Mouse (Mus musculus) heart, postnatal 0 days (tissue): ENCODE measurements at regions not wholly inside any gene's neighbourhood (a gene's known extent, or its start where the extent isn't known, plus 50 kb on each side); places are given as distances from the start of the nearest gene placed in this dataset.

Experiments used
- ATAC-seq: fragments of 200-750 bp; cut with Nextera tagmentation; 2 replicates; pipeline ENCODE4 v1.8.0; 2017; ENCODE audit warnings: low read depth, moderate number of reproducible peaks, moderate library complexity; ENCODE audit not compliant: insufficient read depth
- DNase-seq: peaks from one replicate; pipeline ENCODE4 v3.0.0-alpha.2; 2016; ENCODE audit warnings: low spot score
- H3K27ac ChIP-seq: fragments of 300-500 bp; sonication (generic); 2 replicates; pipeline ENCODE4 v1.5.1; 2014; ENCODE audit warnings: low read depth, mild to moderate bottlenecking
- H3K27me3 ChIP-seq: fragments of 300-500 bp; sonication (generic); 2 replicates; pipeline ENCODE4 v1.6.1; 2014; ENCODE audit warnings: low read length, mixed read lengths; ENCODE audit not compliant: control insufficient read depth, insufficient read depth
- H3K36me3 ChIP-seq: fragments of 300-500 bp; sonication (generic); replicated peaks from 2 replicates; pipeline ENCODE4 v1.6.1; 2014; ENCODE audit warnings: low read length, mixed read lengths; ENCODE audit not compliant: control insufficient read depth, insufficient read depth
- H3K4me1 ChIP-seq: fragments of 300-500 bp; sonication (generic); 2 replicates; pipeline ENCODE4 v1.6.1; 2014; ENCODE audit warnings: antibody characterized with exemption; ENCODE audit not compliant: control insufficient read depth, insufficient read depth
- H3K4me2 ChIP-seq: fragments of 300-500 bp; sonication (generic); 2 replicates; pipeline ENCODE4 v1.6.1; 2014; ENCODE audit warnings: low read depth, mild to moderate bottlenecking, low read length, moderate library complexity
- H3K4me3 ChIP-seq: fragments of 300-500 bp; sonication (generic); 2 replicates; pipeline ENCODE4 v1.5.1; 2014; ENCODE audit warnings: low read depth, low read length
- H3K9ac ChIP-seq: fragments of 300-500 bp; sonication (generic); replicated peaks from 2 replicates; pipeline ENCODE4 v1.6.1; 2014; ENCODE audit warnings: low read depth, low read length, mixed read lengths
- H3K9me3 ChIP-seq: fragments of 300-500 bp; sonication (generic); replicated peaks from 2 replicates; pipeline ENCODE4 v1.6.1; 2016; ENCODE audit warnings: low read length; ENCODE audit not compliant: control insufficient read depth
- CTCF ChIP-seq: IDR thresholded peaks from 2 replicates; pipeline ENCODE4 v1.5.1; 2016; ENCODE audit warnings: antibody characterized with exemption, control low read depth, low read depth
- EP300 ChIP-seq: IDR thresholded peaks from 2 replicates; pipeline ENCODE4 v1.6.1; 2016; ENCODE audit warnings: antibody characterized with exemption, low read depth
- WGBS: fragments of 180-500 bp; shearing (Covaris S2); extraction: QIAGEN DNeasy Blood & Tissue Kit; methylation state at CpG from one replicate; pipeline ENCODE4 v1.1.7; 2014; 5-methylcytosine and 5-hydroxymethylcytosine counted together

DNA sequence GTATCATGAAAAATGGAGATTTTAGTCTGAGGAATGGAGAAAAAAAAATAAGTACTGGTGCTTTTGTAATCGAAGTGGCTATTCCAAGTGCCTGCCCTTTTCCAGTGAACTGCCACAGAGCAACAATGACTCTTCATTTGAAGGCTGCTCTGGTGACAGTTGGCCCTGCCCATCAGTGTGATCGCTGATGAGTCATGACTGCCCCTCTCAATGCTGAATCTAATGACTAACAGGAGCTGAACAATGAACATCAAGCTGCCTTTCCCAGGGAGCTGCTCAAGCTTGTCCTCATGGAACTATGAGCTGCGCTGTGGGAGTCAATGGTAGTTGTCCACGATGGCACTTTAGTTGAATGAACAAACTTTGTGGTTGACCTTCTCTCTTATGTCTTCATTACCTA, 456.4 kb downstream of the Serpinb8 start:
- Histone ChIP-seq H3K4me1 (no peaks in the 10 kb centered on the region), H3K4me2 (no peak overlapping the region), H3K9ac (no peak overlapping the region), H3K4me3 (no peak overlapping the region), H3K27me3 (no peaks in the 10 kb centered on the region), H3K36me3 (no peaks in the 10 kb centered on the region), H3K9me3 (0 out of 2 replicates have a peak, but pooled peaks cover 2% of the 10 kb centered on the region), H3K27ac (no peak overlapping the region)
- DNase-seq (no peak), ATAC-seq (no peak)
- 77% methylated on average over 4 of the region's 4 CpGs for WGBS
- TF ChIP-seq CTCF (no peak), EP300 (no peak)

DNA sequence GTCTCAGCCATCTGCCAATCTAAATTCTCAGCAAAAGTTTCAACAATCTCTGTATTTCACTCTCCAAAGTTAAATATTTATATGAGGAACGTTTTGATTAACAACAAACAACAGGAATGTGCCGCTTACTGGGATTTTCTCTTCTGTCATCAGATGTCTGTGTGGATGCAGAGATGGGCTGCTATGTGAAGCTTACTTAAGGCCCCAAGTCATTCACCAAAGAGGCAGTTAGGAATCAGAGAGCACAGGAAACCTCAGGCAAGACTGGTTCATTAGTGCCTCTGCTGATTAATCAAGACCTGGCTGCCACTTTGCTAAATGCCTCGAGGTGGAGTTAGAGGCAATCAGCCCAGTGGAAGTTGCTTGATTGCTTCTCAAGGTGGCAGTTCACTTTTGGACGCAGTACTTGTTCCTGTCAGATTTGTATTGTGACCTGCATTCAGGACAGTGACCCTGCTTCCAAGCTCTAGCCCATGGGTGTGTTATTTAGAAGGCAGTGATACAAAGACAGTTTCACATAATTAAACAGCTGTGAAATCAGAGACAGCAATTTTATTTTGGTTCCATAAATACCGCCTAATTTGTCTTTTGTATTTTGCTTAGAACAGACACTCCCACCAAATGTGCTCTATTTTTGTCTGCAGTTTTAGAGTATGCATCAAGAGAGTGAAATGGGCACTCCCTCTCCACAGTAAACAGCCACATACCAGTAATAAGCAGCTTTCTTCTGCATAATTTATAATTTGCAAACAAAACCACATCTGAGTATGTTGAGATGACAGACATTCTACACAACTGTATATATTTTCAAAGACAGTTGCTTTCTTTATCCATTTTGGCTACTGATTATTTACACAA, 457.3 kb downstream of the Serpinb8 start:
- DNase-seq, result no peak
- no peaks in the 10 kb centered on the region for H3K27me3 ChIP-seq
- no peak for TF ChIP-seq EP300
- no peak overlapping the region for H3K4me2 ChIP-seq
- 53% methylated on average over 5 of the region's 5 CpGs for WGBS
- H3K36me3 ChIP-seq, result no peaks in the 10 kb centered on the region
- 0 out of 2 replicates have a peak, but pooled peaks cover 2% of the 10 kb centered on the region for H3K9me3 ChIP-seq
- no peak for ATAC-seq
- H3K4me1 ChIP-seq, result no peaks in the 10 kb centered on the region
- no peak overlapping the region for H3K27ac ChIP-seq
- no peak overlapping the region for H3K9ac ChIP-seq
- no peak overlapping the region for H3K4me3 ChIP-seq

DNA sequence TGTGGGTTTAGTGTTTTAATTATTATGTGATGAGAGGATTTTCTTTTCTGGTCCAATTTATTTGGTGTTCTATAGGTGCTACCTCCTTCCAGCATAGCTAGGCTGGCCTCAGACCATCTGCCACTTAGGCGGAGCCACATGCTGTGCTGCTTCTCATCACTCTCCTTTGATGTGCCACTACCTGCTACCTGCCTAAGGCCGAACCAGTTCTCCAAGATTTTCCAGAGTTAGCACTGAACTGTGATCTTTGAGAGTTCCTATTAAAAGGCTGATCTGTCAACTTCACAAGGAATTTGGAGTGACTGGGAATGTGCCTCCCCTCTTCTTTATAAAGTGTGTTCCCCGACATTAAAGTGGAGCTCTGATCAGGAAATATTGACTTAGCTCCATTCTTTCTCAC, 504.8 kb downstream of the Serpinb8 start:
- Histone ChIP-seq H3K9ac (no peak overlapping the region), H3K4me3 (no peak overlapping the region), H3K36me3 (no peaks in the 10 kb centered on the region), H3K9me3 (no peaks in the 10 kb centered on the region), H3K4me2 (no peak overlapping the region), H3K4me1 (no peaks in the 10 kb centered on the region), H3K27me3 (no peaks in the 10 kb centered on the region), H3K27ac (no peak overlapping the region)
- DNase-seq (no peak), ATAC-seq (no peak)
- TF ChIP-seq CTCF, result no peak
- TF ChIP-seq EP300, result no peak
- 74% methylated on average over 3 of the region's 3 CpGs for WGBS

DNA sequence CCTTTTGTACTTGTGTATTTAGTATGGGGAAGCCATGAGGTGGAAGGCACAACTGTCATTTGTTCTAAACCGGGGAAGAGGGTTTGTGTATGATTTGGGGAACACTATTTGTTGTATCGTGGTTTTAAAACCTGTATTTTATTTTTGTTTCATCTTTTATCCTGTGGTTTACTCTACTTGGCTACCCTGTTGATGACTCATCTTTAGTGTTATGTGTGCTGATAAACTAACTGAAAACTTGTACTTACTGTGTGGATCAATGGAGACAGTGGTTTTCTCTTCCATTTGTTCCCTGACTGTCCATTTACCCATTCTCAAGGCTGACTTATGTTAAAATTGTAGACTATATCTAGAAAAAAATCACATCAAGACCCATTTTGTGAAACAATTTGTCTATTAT, 512.8 kb downstream of the Serpinb8 start:
- H3K9me3 ChIP-seq, result no peaks in the 10 kb centered on the region
- no peak overlapping the region for H3K4me2 ChIP-seq
- 68% methylated on average over 2 of the region's 2 CpGs for WGBS
- no peak overlapping the region for H3K4me3 ChIP-seq
- H3K4me1 ChIP-seq, result no peaks in the 10 kb centered on the region
- ATAC-seq (no peak), DNase-seq (no peak)
- TF ChIP-seq CTCF, result no peak
- no peak for TF ChIP-seq EP300
- H3K36me3 ChIP-seq, result no peaks in the 10 kb centered on the region
- no peak overlapping the region for H3K9ac ChIP-seq
- H3K27me3 ChIP-seq, result no peaks in the 10 kb centered on the region
- no peak overlapping the region for H3K27ac ChIP-seq

DNA sequence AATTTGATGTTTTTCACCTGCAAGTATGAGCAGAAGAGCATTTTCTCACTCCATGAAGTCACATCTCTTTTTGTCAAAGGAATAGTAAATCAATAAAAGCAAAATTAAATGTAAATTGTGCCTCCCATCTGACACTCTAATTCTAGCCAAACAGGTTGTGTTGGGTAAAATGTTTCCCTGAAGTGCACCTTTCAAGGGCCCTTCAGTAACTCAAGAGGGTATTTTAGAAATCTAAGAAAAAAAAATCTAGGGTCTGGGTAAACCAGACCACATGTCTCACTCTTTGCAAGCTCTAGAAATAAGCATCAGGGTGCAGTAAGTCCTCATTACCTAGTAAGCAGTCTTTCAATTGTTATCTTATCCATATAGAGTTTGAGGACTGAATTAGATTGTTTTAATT, 521.2 kb downstream of the Serpinb8 start:
- H3K9ac ChIP-seq, result no peak overlapping the region
- no peaks in the 10 kb centered on the region for H3K9me3 ChIP-seq
- no peak overlapping the region for H3K4me3 ChIP-seq
- ATAC-seq (no peak), DNase-seq (no peak)
- H3K36me3 ChIP-seq, result no peaks in the 10 kb centered on the region
- no peak overlapping the region for H3K4me2 ChIP-seq
- H3K27ac ChIP-seq, result no peak overlapping the region
- no peaks in the 10 kb centered on the region for H3K4me1 ChIP-seq
- no peaks in the 10 kb centered on the region for H3K27me3 ChIP-seq
- TF ChIP-seq CTCF (no peak), EP300 (no peak)

DNA sequence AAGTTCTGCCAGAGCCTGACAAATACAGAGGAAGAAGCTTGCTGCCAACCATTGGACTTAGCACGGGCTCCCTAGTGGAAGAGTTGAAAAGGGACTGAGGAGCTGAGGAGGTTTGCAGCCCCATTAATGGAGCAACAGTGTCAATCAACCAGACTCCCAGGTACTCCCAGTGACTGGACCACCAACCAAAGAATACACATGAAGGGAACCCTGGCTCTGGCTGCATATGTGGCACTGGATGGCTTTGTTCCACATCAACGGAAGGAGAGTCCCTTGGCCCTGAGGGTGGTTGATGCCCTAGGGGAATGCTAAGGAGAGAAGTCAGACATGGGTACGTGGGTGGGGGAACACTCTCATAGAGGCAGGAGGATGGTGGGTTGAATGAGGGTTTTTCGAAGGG, 537.6 kb downstream of the Serpinb8 start:
- Histone ChIP-seq H3K9me3 (no peaks in the 10 kb centered on the region), H3K4me3 (no peak overlapping the region), H3K27ac (no peak overlapping the region), H3K9ac (no peak overlapping the region), H3K36me3 (no peaks in the 10 kb centered on the region), H3K4me1 (no peaks in the 10 kb centered on the region), H3K27me3 (no peaks in the 10 kb centered on the region), H3K4me2 (no peak overlapping the region)
- no peak for ATAC-seq
- no peak for DNase-seq
- WGBS, result 67% methylated on average over 4 of the region's 4 CpGs
- TF ChIP-seq CTCF (no peak), EP300 (no peak)
